Mouse (Mus musculus) urinary bladder, postnatal 36 days (tissue): ENCODE results near the gene Stum.
"Not testable (repeated sequence)": the region's sequence is repeated elsewhere in the genome, so short reads cannot be mapped to it uniquely, and the experiment has no call there.

Source experiments
- DNase-seq, 2 experiments: peaks; one replicate each; pipeline ENCODE4 v3.0.0; 2022; ENCODE audit warnings: low spot score in 2 of 2, mixed read lengths in 1 of 2

Gene Stum

DNA sequence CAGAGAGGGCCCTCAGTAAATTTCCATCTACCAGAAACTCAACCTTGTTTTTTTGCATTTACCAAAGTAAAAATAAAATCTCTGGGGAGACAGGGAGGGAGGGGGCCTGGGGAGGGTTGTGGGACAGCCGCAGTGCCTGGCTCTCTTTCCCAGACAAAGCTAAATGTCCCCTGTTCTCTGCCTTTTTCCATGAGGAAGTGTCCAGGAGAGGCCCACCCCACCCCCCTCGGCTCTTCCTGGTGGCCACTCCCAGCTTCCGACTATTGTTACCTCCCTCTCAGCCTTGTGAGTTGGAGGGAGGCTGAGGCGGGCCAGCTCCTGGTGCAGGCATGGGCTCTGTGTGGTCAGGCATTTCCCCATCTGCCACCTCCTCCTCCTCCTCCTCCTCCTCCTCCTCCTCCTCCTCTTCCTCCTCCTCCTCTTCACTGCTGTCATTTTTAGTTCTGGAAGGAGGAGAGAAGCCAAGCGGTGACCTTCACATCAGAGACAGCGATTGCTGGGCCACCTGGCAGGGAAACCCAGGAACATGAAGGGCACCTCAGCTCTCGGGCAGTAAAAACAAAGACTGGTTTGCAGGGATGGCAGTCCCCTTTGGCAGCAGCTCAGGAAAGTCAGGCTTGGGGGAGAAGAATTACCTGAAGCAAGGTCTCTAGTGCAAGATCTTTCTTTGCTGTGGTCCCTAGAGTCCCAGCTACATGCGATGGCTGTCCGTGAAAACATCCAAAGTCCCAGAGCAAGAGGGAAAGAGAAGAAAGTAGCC lies 77.5 kb downstream of the Stum start:
- no peak for DNase-seq

DNA sequence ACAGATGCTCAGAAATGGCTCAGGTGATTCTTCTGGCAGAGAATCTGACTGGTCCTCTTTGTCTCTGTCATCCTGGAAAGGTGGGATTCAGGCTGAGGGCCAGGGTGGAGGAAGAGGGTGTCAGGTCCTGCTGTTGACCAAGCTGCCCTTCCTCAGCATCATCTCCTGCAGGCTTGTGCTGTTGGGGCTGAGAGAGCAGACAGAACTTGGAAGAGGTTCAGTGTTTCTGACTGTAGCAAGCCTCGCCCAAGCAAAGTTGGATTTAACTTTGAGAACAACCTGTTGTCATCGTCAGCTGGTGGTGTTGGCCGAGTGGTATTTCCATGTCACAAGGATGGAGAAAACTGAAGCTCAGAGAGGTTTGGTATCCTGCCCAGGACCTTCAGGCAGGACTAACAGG lies 78.6 kb downstream of the Stum start:
- DNase-seq, result no peak

GRCm38 (mm10) chr1:180403694-180404606 lies 79.4 kb downstream of the Stum start:
- DNase-seq, result peak; percentile 45 to 68

DNA sequence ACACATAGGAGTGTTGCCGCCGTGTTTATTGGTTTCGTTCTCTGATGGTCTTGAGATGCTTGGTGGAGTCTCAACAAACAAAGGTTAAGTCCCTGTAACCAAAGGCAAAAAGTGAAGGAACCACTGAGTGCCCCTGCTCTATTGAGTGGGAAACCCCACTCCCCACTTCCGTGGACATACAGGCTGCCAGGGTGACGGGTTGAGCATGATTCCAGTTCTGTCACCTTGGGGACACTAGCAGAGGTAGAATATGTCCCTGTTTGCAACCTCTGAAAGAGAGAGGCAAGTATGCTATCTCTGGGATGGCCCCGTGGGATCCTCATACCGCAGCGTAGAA lies 80.0 kb downstream of the Stum start:
- DNase-seq, result no peak

- no peak for DNase-seq
Measured at GRCm38 (mm10) chr1:180402481-180403081, 80.7 kb downstream of the Stum start.

DNA sequence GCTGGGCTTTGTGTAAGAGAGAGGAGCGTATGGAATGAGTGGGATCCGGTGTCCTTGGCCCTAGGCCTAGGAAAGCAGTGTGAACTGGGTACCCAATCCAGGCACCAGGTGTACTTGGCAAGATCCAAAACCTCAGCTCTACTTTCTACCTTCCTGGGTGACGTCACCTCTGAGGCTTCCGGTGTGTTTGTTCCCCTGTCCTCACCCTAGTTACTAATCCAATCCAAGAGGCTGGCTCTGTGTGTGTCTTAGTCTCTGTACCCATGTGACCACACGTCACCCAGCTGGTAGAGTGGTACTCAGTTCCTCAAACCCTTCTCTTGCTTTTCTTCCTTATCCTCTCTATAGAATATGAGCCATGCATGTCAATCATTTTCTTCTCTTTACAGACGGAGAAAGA lies 81.6 kb downstream of the Stum start:
- no peak for DNase-seq

DNA sequence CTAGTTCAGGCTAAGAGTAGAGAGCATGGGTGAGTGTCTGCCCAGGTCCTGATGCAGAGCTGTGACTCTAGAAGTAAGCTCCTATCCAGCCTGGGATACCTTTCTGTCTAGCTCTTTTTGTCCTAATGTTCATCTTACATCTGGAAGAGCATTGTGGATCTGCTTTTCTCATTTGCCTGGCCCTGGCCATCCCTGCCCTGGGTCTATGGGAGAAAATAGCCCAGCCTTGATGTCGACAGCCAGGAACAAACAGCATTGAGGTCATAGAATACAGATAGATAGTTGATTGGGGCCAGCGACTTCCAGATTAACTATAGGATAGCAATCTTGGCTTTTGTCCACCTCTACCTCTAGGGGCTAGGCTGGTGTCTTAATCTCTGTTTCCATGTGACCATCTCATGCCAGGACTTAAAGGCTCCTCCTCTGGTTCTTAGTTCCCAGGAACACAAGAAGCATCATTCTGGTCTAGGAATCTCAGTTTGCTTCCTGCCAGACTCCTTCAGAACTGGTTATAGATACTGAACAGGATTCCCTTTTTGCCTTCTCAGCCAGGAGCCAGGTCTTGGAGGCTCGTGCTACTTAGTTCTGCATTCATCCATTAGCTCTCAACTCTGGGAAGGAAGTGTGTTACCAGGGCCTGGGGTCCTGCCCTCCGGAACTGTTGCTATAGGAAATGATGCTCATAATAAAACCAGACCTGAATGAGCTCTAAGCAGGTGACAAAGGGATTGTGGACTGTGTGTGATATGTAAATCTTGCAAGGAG lies 82.4 kb downstream of the Stum start:
- DNase-seq, result no peak

- DNase-seq, result no peak
Measured at GRCm38 (mm10) chr1:180398446-180398845, 84.9 kb downstream of the Stum start.

GRCm38 (mm10) chr1:180397734-180398133 lies 85.6 kb downstream of the Stum start:
- no peak for DNase-seq

GRCm38 (mm10) chr1:180393873-180394272 lies 89.4 kb downstream of the Stum start:
- DNase-seq, result no peak

- no peak for DNase-seq
Measured at GRCm38 (mm10) chr1:180393017-180393797, 90.1 kb downstream of the Stum start.

DNA sequence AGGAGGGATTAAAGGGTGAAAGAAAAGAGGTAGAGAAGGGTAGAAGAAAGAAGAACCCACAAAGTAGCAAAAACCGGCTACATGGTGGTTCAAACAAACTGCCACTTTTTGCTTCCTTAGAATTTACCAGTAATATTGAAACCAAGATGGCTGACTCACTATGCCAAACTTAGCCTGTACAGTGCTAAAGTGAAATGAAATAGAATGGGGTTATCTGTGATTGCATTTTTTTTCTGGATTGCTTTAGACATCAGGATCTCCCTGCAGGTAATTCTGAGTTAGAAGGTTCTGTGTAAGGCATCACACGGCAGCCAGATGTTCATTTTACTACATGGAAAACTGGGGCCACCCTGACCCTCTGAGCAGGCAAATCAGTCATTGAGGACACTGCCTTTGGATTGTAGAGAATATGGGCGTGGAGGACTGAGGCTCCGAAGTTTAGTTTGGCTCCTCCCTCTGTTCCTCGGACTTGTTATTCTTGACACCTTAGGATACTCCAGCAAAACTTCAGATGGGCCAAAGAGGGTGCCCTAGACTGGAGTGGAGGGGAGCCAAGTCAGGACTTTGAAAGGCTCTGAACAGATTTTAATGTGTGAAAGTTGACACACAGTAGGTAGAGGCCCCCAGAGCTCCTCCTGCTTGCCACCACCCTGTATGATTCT lies 91.0 kb downstream of the Stum start:
- DNase-seq, result no peak

DNA sequence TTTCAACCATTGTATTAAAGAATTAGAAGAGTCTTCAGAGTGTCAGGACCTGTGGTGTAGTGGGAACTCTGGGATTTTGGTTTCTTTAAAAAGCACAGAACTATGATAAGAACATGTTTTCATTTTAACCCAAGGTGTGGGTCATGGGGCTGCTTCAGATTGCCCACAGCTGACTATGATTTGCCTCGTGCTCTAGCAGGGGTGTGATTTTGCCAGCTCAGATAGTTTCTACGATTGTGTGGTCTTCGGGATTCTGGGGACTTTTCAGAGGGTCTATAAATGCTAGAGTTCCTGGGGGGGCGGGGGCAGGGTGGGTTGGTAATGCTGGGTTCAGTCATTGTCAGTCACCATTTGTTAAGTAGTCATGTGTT lies 91.7 kb downstream of the Stum start:
- no peak for DNase-seq

GRCm38 (mm10) chr1:180390746-180391574 lies 92.3 kb downstream of the Stum start:
- DNase-seq, result no peak

- DNase-seq, result no peak
Measured at GRCm38 (mm10) chr1:180390321-180390731, 93.0 kb downstream of the Stum start.

GRCm38 (mm10) chr1:180389213-180389760 lies 94.0 kb downstream of the Stum start:
- DNase-seq, result not testable (repeated sequence)

GRCm38 (mm10) chr1:180388481-180388880 lies 94.8 kb downstream of the Stum start:
- no peak for DNase-seq

DNA sequence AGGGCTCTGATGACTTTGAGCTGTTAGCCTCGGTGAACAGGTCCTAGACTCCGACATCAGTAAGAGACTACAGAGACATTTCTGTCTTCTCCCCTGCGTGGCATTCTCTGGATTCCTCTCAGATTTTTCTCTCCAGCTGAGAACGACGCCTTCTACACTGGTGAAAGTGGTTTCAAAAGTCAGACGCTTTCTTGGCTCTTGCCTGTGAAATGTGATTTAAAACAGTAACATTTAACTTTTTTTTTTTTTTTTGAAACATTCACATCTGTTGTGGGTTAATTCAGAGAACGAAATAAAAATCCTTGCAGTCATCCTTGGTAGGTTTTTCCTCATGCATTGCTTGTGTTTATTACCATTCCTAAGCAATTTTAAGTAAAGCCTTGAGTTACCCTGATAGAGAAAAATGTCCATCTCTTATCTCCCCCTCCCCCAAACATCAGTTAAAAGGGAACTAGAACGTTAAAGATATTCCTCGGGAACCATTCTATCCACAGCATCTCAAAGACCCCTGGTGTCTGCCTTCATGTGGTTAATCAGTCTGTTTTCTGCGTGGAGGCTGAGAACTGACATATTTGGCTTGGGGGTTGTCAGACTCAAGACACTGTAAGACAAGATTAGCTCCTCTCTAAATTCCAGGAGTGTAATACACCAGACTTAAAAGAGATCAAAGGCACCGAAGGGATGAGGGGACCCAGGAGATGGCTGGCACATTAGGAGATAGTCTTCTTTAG lies 95.4 kb downstream of the Stum start:
- no peak for DNase-seq
